Mouse (Mus musculus): Measurements from ENCODE around the gene Fam19a5. TPM values are rescaled to one million over a fixed set of nuclear protein-coding genes. Genes with fewer than 3 reads are reported as not detected.

Gene Fam19a5
- polyA plus RNA-seq (2014; fragmentation: Illumina TruSeq; extraction: RNeasy Lipid Tissue Mini Kit (QIAGEN cat#74804); ENCODE audit: low read depth, low replicate concordance), result 0.35 TPM

DNA sequence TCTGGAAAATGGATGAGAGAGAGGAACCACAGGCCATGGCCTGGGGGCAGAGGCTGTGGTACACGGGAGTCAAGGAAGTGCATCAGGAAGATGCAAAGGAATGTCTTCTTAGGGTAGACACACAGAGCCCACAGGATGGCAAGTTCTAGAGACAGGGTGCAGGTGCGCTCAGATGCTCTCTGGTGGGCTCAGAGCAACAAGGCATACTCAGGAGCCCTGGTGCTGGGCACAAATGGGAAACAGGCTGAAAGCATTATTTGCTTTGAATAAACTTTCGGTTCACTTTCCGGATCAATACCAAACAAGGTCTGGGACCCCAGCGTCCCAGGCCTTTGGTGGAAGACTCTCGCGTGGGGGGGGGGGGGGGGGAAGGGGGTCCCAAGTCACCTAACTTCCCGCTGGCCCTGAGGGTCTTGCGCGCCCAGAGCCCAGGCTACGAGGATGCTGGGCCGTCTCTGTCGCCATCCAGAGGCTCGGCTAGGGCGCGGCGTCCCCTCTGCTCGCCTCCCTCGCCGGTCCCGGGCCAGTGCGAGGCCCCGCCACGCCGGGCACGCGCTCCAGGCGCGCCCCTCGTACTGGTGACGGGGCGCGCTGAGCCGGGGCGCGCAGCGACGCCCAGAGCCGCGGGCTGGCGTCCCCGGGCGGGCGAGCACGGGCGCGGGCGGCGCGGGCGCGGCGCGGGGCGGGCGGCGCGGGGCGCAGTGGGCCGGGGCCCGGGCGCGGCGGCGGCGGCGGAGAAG is at the start of gene Fam19a5:
Gene Fam19a5 (plus strand): TSS at position 701 of the 740 bp plus-strand sequence.

All from testis, adult 10 weeks (tissue).